Mouse (Mus musculus) bone marrow macrophage, adult 2 months (primary cell): Measurements from ENCODE around the gene Taf6l.

Experiments
- CTCF ChIP-seq: IDR thresholded peaks from 2 replicates; pipeline ENCODE4 v1.5.1; 2012; ENCODE audit warnings: low read depth, mild to moderate bottlenecking, low read length, moderate library complexity
- POLR2A ChIP-seq: IDR thresholded peaks from 2 replicates; pipeline ENCODE4 v1.6.1; 2012; ENCODE audit warnings: mild to moderate bottlenecking, low read depth, low read length, borderline replicate concordance

DNA sequence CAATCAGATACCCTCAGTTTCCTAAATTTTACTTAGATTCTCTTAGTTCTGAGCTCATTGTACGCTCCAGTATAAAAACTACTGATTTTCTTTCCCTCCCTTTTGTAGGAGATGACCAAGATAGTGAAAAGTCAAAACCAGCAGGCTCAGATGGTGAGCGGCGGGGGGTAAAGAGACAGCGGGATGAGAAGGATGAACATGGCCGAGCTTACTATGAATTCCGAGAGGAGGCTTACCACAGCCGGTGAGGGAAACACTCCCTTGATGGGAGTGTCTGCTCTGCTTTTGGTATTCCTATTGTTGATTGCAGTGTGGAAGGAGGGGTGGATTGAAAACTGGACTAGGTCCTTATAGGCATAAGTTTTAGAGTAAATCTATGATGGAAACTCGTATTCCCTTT is 36.5 kb upstream of the Taf6l start:
- no peak for TF ChIP-seq CTCF
- no peak for TF ChIP-seq POLR2A
